Mouse (Mus musculus): ENCODE measurements at regions not wholly inside any gene's neighbourhood (a gene's known extent, or its start where the extent isn't known, plus 50 kb on each side); places are given as distances from the start of the nearest gene placed in this dataset.
A peak's percentile ranks its signal among the peaks of the same experiment; 100 is the strongest.

- DNase-seq (ENCODE audit: low read depth), result no peak
Measured at GRCm38 (mm10) chr14:73730796-73731195, 69.8 kb downstream of the Gm21750 start.

- DNase-seq (ENCODE audit: low read depth), result no peak
Measured at GRCm38 (mm10) chr14:73732161-73732560, 71.1 kb downstream of the Gm21750 start.

GRCm38 (mm10) chr14:73750790-73751189 is 89.8 kb downstream of the Gm21750 start:
- no peak for DNase-seq (ENCODE audit: low read depth)

GRCm38 (mm10) chr14:73759986-73760385 is 99.0 kb downstream of the Gm21750 start:
- no peak for DNase-seq (ENCODE audit: low read depth)

- no peak for DNase-seq (ENCODE audit: low read depth)
Measured at GRCm38 (mm10) chr14:73772964-73773363, 111.9 kb downstream of the Gm21750 start.

GRCm38 (mm10) chr14:73773810-73774209 is 112.8 kb downstream of the Gm21750 start:
- DNase-seq (ENCODE audit: low read depth), result no peak

- DNase-seq (ENCODE audit: low read depth), result peak; percentile 21
Measured at GRCm38 (mm10) chr14:73776066-73776465, 115.0 kb downstream of the Gm21750 start.

- no peak for DNase-seq (ENCODE audit: low read depth)
Measured at GRCm38 (mm10) chr14:73807169-73807568, 146.1 kb downstream of the Gm21750 start.

- no peak for DNase-seq (ENCODE audit: low read depth)
Measured at GRCm38 (mm10) chr14:73838890-73839289, 177.9 kb downstream of the Gm21750 start.

- DNase-seq (ENCODE audit: low read depth), result no peak
Measured at GRCm38 (mm10) chr14:73861782-73862181, 200.8 kb downstream of the Gm21750 start.

GRCm38 (mm10) chr14:73874337-73874736 is 213.3 kb downstream of the Gm21750 start:
- DNase-seq (ENCODE audit: low read depth), result no peak

GRCm38 (mm10) chr14:73875916-73876315 is 214.9 kb downstream of the Gm21750 start:
- no peak for DNase-seq (ENCODE audit: low read depth)

- no peak for DNase-seq (ENCODE audit: low read depth)
Measured at GRCm38 (mm10) chr14:73878267-73878666, 217.2 kb downstream of the Gm21750 start.

GRCm38 (mm10) chr14:73878866-73879419 is 217.9 kb downstream of the Gm21750 start:
- DNase-seq (ENCODE audit: low read depth), result no peak

- no peak for DNase-seq (ENCODE audit: low read depth)
Measured at GRCm38 (mm10) chr14:73891451-73891850, 230.4 kb downstream of the Gm21750 start.

GRCm38 (mm10) chr14:73894844-73895243 is 233.8 kb downstream of the Gm21750 start:
- no peak for DNase-seq (ENCODE audit: low read depth)

- DNase-seq (ENCODE audit: low read depth), result no peak
Measured at GRCm38 (mm10) chr14:73895266-73895665, 234.2 kb downstream of the Gm21750 start.

GRCm38 (mm10) chr14:73899078-73899477 is 238.1 kb downstream of the Gm21750 start:
- DNase-seq (ENCODE audit: low read depth), result no peak

GRCm38 (mm10) chr14:73902085-73902713 is 241.2 kb downstream of the Gm21750 start:
- DNase-seq (ENCODE audit: low read depth), result no peak

GRCm38 (mm10) chr14:73913756-73914448 is 252.9 kb downstream of the Gm21750 start:
- no peak for DNase-seq (ENCODE audit: low read depth)

GRCm38 (mm10) chr14:73915990-73916389 is 255.0 kb downstream of the Gm21750 start:
- no peak for DNase-seq (ENCODE audit: low read depth)

- no peak for DNase-seq (ENCODE audit: low read depth)
Measured at GRCm38 (mm10) chr14:73931095-73931494, 270.1 kb downstream of the Gm21750 start.

GRCm38 (mm10) chr14:73947316-73947715 is 286.3 kb downstream of the Gm21750 start:
- no peak for DNase-seq (ENCODE audit: low read depth)
